21 mouse cellular contexts compared by ENCODE assay signal in the genomic region with DNA sequence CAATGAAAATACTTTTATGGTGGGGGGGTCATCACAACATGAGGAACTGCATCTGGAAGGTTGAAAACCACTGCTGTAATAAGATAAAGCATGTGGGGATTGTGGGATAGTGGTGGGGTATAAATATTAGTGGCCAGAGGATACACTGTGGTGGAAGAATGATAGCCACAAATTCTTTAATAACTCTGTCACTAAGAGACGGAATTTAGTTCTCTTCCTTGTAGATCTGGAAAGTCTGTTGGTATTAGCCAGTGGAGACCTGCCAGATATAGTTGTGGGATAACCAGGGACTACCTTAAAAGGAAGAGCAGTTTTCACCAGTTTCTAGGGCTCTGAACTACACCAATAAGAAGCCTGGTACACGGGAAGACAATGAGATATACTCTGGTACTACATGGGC.
"Had no signal": no experiment of that assay in that cellular context is flagged by ENCODE, and none has a peak within 500 bp of the region (broad histone marks: within the 10 kb centered on the region; RNA-seq: fewer than 3 reads in every experiment).

No protein-coding gene starts in this region.

- H3K4me3 ChIP-seq: lung, embryonic 15.5 days; megakaryocyte, embryonic 14.5 days; midbrain, embryonic 12.5 days; midbrain, embryonic 15.5 days; neural tube, embryonic 13.5 days; neural tube, embryonic 15.5 days; stomach, embryonic 15.5 days had no signal

- H3K9me3 ChIP-seq: lung, embryonic 15.5 days; midbrain, embryonic 12.5 days; midbrain, embryonic 15.5 days; neural tube, embryonic 13.5 days; neural tube, embryonic 15.5 days; stomach, embryonic 15.5 days had no signal

- ATAC-seq: liver, postnatal 0 days; lung, postnatal 0 days; midbrain, embryonic 15.5 days had no signal

- H3K4me1 ChIP-seq: midbrain, embryonic 12.5 days; midbrain, embryonic 15.5 days; neural tube, embryonic 15.5 days; stomach, embryonic 15.5 days had no signal

- H3K9ac ChIP-seq: liver, postnatal 0 days; lung, embryonic 15.5 days; midbrain, embryonic 12.5 days; midbrain, embryonic 15.5 days; neural tube, embryonic 13.5 days; neural tube, embryonic 15.5 days; stomach, embryonic 15.5 days had no signal

- H3K4me2 ChIP-seq: lung, embryonic 15.5 days; midbrain, embryonic 12.5 days; midbrain, embryonic 15.5 days; neural tube, embryonic 13.5 days; neural tube, embryonic 15.5 days; stomach, embryonic 15.5 days had no signal

- DNase-seq: liver, postnatal 0 days; lung, adult 2 months; lung, postnatal 14 days; lung, postnatal 36 days; retina, postnatal 1 day; right cerebral cortex, adult 18-20 months; right cerebral cortex, postnatal 25 days; right cerebral cortex, postnatal 4 days; spleen, adult 18-20 months; thymus, adult 2 months; thymus, postnatal 25 days; thymus, postnatal 4 days had no signal

- H3K27ac ChIP-seq: lung, embryonic 15.5 days; macrophage; midbrain, embryonic 12.5 days; midbrain, embryonic 15.5 days; neural tube, embryonic 13.5 days; neural tube, embryonic 15.5 days; stomach, embryonic 15.5 days had no signal

- H3K36me3 ChIP-seq: lung, embryonic 15.5 days; midbrain, embryonic 12.5 days; midbrain, embryonic 15.5 days; neural tube, embryonic 13.5 days; neural tube, embryonic 15.5 days; stomach, embryonic 15.5 days had no signal

- H3K27me3 ChIP-seq: lung, embryonic 15.5 days; midbrain, embryonic 12.5 days; midbrain, embryonic 15.5 days; neural tube, embryonic 13.5 days; neural tube, embryonic 15.5 days; stomach, embryonic 15.5 days had no signal
